Mouse (Mus musculus) myocyte (in vitro differentiated cells): Measurements from ENCODE around the gene Irf2bp2. TPM values are rescaled to one million over a fixed set of nuclear protein-coding genes. Genes with fewer than 3 reads are reported as not detected.
A peak's percentile ranks its signal among the peaks of the same experiment; 100 is the strongest.

Source experiments
- H3K27me3 ChIP-seq: one replicate; pipeline ENCODE4 v1.6.1; 2011; ENCODE audit not compliant: control insufficient read depth, insufficient read depth, insufficient read length
- H3K36me3 ChIP-seq: one replicate; pipeline ENCODE4 v1.6.1; 2011; ENCODE audit not compliant: control insufficient read depth, insufficient read depth
- H3K4me2 ChIP-seq: one replicate; pipeline ENCODE4 v1.6.1; 2011; ENCODE audit warnings: low read depth, control low read depth
- H3K4me3 ChIP-seq: one replicate; pipeline ENCODE4 v1.5.1; 2011; ENCODE audit warnings: mild to moderate bottlenecking, control low read depth, moderate library complexity
- H3K79me2 ChIP-seq: one replicate; pipeline ENCODE4 v1.6.1; 2011; ENCODE audit not compliant: control insufficient read depth, insufficient read depth
- H3ac ChIP-seq: one replicate; pipeline ENCODE4 v1.6.1; 2011; ENCODE audit not compliant: control insufficient read depth, insufficient read length
- CEBPB ChIP-seq: IDR thresholded peaks from 2 replicates; pipeline ENCODE4 v1.6.1; 2011; ENCODE audit warnings: mild to moderate bottlenecking, moderate library complexity; ENCODE audit not compliant: poor library complexity, insufficient read depth, severe bottlenecking
- E2F4 ChIP-seq: IDR thresholded peaks from one replicate; pipeline ENCODE4 v1.6.1; 2011; ENCODE audit warnings: mild to moderate bottlenecking, control low read depth, moderate library complexity; ENCODE audit not compliant: insufficient read depth
- MAX ChIP-seq: IDR thresholded peaks from one replicate; pipeline ENCODE4 v1.6.1; 2011; ENCODE audit warnings: low read depth, mild to moderate bottlenecking, control low read depth
- MYOD1 ChIP-seq, 3 experiments: IDR thresholded peaks; one replicate each; pipeline ENCODE4 v1.6.1; 2011; ENCODE audit warnings: control low read depth in 2 of 3, low read depth in 2 of 3, mild to moderate bottlenecking in 2 of 3, moderate library complexity in 1 of 3; ENCODE audit not compliant: insufficient read length in 2 of 3, control insufficient read depth in 1 of 3
- MYOG ChIP-seq, 3 experiments: IDR thresholded peaks; one replicate each; pipeline ENCODE4 v1.6.1; 2011; ENCODE audit warnings: control low read depth in 2 of 3, low read depth in 2 of 3, mild to moderate bottlenecking in 2 of 3; ENCODE audit not compliant: insufficient read length in 2 of 3, control insufficient read depth in 1 of 3, insufficient read depth in 1 of 3
- POLR2A ChIP-seq: IDR thresholded peaks from one replicate; pipeline ENCODE4 v1.6.1; 2011; ENCODE audit warnings: low read depth, mild to moderate bottlenecking, control low read depth, moderate library complexity; ENCODE audit not compliant: insufficient read length
- POLR2AphosphoS2 ChIP-seq: IDR thresholded peaks from one replicate; pipeline ENCODE4 v1.6.1; 2011; ENCODE audit warnings: low read depth, control low read depth; ENCODE audit not compliant: insufficient read length
- SRF ChIP-seq: IDR thresholded peaks from one replicate; pipeline ENCODE4 v1.6.1; 2011; ENCODE audit warnings: low read depth; ENCODE audit not compliant: control insufficient read depth, insufficient read length
- TCF12 ChIP-seq: IDR thresholded peaks from one replicate; pipeline ENCODE4 v1.6.1; 2011; ENCODE audit warnings: mild to moderate bottlenecking, control low read depth; ENCODE audit not compliant: poor library complexity, insufficient read depth, severe bottlenecking
- USF1 ChIP-seq: IDR thresholded peaks from one replicate; pipeline ENCODE4 v1.6.1; 2011; ENCODE audit warnings: low read depth, mild to moderate bottlenecking, control low read depth, moderate library complexity
- polyA plus RNA-seq: library from polyadenylated mRNA; unstranded; fragments of >200 nt; fragmentation: generic; extraction: Trizol; gene quantifications from one replicate; pipeline ENCODE4 v1.2.1, GENCODE M21; 2012; ENCODE audit warnings: missing spikeins

Gene Irf2bp2
- polyA plus RNA-seq, 1 experiment, result 16.8 TPM

DNA sequence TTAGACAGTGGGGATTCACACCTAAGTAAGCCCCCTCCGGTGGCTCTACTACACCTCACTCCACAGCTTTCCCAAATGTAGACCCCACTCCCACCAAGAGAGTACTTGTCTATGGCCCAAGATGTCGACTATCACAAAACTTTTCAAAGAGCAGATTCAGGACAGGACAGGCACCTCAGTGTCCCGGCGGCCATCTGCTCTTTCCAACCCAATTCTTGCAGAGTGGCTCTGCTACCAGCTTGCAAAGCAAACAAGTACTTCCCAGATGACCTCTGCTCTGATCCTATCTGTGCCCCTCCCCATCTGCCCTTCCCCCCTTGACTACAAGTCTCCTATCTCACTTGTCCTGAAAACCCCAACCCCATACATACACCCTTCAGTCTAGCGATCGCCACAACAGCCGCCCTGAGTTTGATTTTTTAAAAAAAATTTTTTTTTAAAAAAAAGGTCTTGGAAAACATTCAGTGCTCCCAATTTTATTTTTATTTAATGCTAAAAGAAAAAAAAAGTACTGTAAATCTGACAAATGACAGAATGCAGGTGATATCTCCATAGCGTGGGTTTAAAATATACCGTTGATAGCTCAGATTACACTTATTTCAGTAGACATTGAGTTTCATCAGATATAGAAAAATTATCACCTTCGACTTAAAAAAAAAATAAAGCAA lies 5.8 kb downstream of the Irf2bp2 start:
- peak; percentile 45 for TF ChIP-seq POLR2AphosphoS2
- peak; percentile 24 for TF ChIP-seq POLR2A
- TF ChIP-seq MYOD1 (IDR thresholded peaks at IDR 0.05; ENCODE audit: control insufficient read depth in 1 of 3, insufficient read length in 2 of 3, low read depth in 2 of 3), result no peak
- TF ChIP-seq CEBPB, result no peak
- no peak for TF ChIP-seq TCF12
- no peak for TF ChIP-seq MYOG (IDR thresholded peaks at IDR 0.05; ENCODE audit: control insufficient read depth in 1 of 3, insufficient read depth in 1 of 3, insufficient read length in 2 of 3, low read depth in 2 of 3)
- no peak for TF ChIP-seq E2F4
- peaks cover 38% of the 10 kb centered on the region for H3K36me3 ChIP-seq
- H3K4me2 ChIP-seq, result peak overlapping the region; percentile 96
- H3ac ChIP-seq, result no peak overlapping the region
- no peaks in the 10 kb centered on the region for H3K27me3 ChIP-seq
- H3K79me2 ChIP-seq, result peaks cover 77% of the 10 kb centered on the region
- H3K4me3 ChIP-seq, result peak overlapping the region; percentile 98

DNA sequence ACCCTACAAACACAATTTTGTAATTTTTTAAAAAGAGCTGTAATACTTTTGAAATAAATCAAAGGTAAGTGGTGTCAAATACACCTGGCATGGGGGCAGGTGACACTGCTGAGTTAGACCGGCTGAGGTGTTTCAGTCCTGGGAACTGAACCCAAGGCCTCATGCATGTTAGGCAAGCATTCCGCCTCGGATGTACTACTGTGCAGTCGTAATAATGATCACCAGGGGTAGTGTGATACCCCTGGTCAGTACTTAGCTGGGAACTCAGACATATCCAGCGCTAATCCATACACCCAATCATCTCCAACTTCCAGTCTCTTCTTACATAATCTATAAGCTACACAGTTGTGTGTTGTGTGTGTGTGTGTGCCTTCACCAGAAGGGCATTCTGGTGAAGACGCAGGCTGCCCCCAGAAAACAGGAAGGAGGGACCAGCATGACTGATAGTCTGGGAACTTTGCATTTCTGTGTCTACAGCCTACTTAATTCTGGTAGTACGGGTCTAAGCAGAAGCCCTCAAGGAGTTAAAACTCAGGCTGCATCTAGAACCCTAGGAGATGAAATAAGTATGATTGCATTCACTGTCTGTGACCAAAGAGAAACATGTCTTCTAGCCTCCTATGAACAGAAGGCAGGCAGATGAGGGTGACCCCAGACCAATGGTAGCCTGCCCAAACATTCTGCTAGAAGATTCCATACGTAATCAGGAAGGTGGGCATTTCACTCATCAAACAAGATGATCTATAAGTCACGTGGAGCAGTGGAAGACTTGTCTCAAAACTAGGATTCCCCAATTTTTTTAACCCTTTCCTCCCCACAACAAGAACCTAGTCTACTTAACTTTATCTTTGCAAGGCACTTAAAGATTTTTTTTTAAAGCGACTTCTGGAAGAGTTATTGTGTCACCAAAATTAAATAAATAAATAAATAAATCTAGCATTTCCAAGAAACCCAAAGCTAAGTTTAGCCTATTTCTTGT lies 6.9 kb downstream of the Irf2bp2 start:
- peaks cover 38% of the 10 kb centered on the region for H3K36me3 ChIP-seq
- H3K79me2 ChIP-seq, result peaks cover 75% of the 10 kb centered on the region
- H3K27me3 ChIP-seq, result no peaks in the 10 kb centered on the region
- peak overlapping the region; percentile 98 for H3K4me3 ChIP-seq
- peak overlapping the region; percentile 96 for H3K4me2 ChIP-seq
- H3ac ChIP-seq, result no peak overlapping the region
- peak; percentile 11 for TF ChIP-seq POLR2A
- no peak for TF ChIP-seq SRF

DNA sequence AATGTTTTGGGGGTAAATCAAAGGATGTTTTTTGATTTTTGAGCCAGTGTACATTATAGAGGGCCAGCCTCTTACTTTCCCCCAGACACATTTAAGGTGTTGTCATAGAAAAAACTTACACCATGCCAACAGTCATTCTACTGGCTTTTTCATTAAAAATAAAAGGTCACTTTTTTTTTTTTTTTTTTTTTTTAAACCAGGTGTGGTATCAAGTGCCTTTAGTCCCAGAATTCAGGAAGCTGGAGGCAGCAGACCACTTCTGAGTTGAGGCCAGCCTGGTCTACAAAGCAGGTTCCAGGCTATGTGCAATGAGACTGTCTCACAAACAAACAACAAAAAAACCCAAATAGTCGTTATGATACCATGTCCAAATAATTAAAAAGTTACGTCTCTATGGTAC lies 7.7 kb downstream of the Irf2bp2 start:
- H3K4me2 ChIP-seq, result peak overlapping the region; percentile 96

DNA sequence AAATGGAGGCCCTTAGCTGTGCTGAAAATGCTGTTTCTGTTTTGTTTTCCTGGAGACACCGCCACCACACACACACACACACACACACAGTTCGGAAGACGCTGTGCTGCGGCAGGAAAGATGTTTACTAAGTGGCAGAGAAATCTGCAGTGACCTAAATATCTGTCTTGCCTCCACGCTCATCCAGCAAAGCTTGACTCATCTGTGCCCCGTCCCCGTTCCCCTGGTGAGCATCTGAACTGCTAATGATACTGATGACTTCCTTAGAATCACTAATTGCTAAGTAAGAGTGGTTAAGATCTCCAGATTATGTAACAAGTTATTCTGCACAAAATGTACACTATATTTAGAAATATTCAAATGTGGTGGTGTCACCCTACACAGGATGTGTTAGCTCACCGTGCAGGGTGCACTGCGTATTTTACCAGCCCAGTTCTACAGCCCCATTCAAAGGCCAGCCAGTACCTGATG lies 8.2 kb downstream of the Irf2bp2 start:
- no peak overlapping the region for H3K4me3 ChIP-seq
- no peak overlapping the region for H3ac ChIP-seq
- H3K79me2 ChIP-seq, result peaks cover 62% of the 10 kb centered on the region
- peak overlapping the region; percentile 96 for H3K4me2 ChIP-seq
- no peaks in the 10 kb centered on the region for H3K27me3 ChIP-seq
- peaks cover 35% of the 10 kb centered on the region for H3K36me3 ChIP-seq
- TF ChIP-seq USF1 (no peak), POLR2AphosphoS2 (peak; percentile 54)

More for the DNA sequence above, 7.7 kb downstream of the Irf2bp2 start:
- no peaks in the 10 kb centered on the region for H3K27me3 ChIP-seq
- peaks cover 40% of the 10 kb centered on the region for H3K36me3 ChIP-seq
- peaks cover 67% of the 10 kb centered on the region for H3K79me2 ChIP-seq
- H3ac ChIP-seq, result no peak overlapping the region
- TF ChIP-seq MAX (no peak), MYOD1 (IDR thresholded peaks at IDR 0.05; ENCODE audit: control insufficient read depth in 1 of 3, insufficient read length in 2 of 3, low read depth in 2 of 3) (no peak), MYOG (IDR thresholded peaks at IDR 0.05; ENCODE audit: control insufficient read depth in 1 of 3, insufficient read depth in 1 of 3, insufficient read length in 2 of 3, low read depth in 2 of 3) (no peak)
- no peak overlapping the region for H3K4me3 ChIP-seq

DNA sequence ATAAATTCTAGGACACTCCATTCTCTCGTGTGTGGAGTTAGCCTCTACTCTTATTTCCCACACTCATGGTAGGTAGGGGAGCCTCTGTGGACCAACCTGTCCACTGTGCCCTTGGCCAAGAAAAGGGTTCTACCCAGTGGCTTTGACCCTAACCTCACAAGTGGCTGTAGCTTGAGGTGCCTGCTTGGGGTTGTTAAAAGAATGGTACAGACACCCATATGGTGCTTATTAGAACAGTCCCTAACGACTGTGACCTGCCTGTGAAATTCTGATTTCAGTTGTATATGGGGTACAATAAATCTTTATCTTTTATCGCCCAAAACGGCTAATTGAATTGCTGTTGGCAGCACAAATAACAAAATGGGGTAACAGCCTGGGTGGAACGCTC lies 8.9 kb downstream of the Irf2bp2 start:
- peak overlapping the region; percentile 96 for H3K4me2 ChIP-seq
- peaks cover 27% of the 10 kb centered on the region for H3K36me3 ChIP-seq
- H3K27me3 ChIP-seq, result no peaks in the 10 kb centered on the region
- H3K79me2 ChIP-seq, result peaks cover 54% of the 10 kb centered on the region
- no peak overlapping the region for H3ac ChIP-seq
- H3K4me3 ChIP-seq, result peak overlapping the region; percentile 13
- TF ChIP-seq MAX (no peak), MYOG (IDR thresholded peaks at IDR 0.05; ENCODE audit: control insufficient read depth in 1 of 3, insufficient read depth in 1 of 3, insufficient read length in 2 of 3, low read depth in 2 of 3) (no peak), CEBPB (no peak)
